Mouse (Mus musculus) stomach, embryonic 14.5 days (tissue): ENCODE measurements at regions not wholly inside any gene's neighbourhood (a gene's known extent, or its start where the extent isn't known, plus 50 kb on each side); places are given as distances from the start of the nearest gene placed in this dataset.

Experiments
- ATAC-seq: fragments of 200-750 bp; cut with Nextera tagmentation; 2 replicates; pipeline ENCODE4 v1.8.0; 2017; ENCODE audit warnings: low read depth, moderate TSS enrichment; ENCODE audit not compliant: insufficient number of reproducible peaks, insufficient read depth, low FRiP score
- H3K27ac ChIP-seq: fragments of 300-500 bp; sonication (generic); 2 replicates; pipeline ENCODE4 v1.5.1; 2014; ENCODE audit warnings: mild to moderate bottlenecking, low read length, moderate library complexity, mixed read lengths
- H3K27me3 ChIP-seq: fragments of 300-500 bp; sonication (generic); 2 replicates; pipeline ENCODE4 v1.6.1; 2014; ENCODE audit warnings: low read length, control low read depth, mixed read lengths; ENCODE audit not compliant: control insufficient read depth, insufficient read depth
- H3K36me3 ChIP-seq: fragments of 300-500 bp; sonication (generic); 2 replicates; pipeline ENCODE4 v1.6.1; 2014; ENCODE audit warnings: mild to moderate bottlenecking, control low read depth, low read length, moderate library complexity, mixed read lengths; ENCODE audit not compliant: control insufficient read depth, insufficient read depth
- H3K4me1 ChIP-seq: fragments of 300-500 bp; sonication (generic); 2 replicates; pipeline ENCODE4 v1.6.1; 2014; ENCODE audit warnings: low read length, control low read depth, mixed read lengths; ENCODE audit not compliant: control insufficient read depth, insufficient read depth
- H3K4me2 ChIP-seq: fragments of 300-500 bp; sonication (generic); replicated peaks from 2 replicates; pipeline ENCODE4 v1.6.1; 2014; ENCODE audit warnings: low read depth, low read length, control low read depth
- H3K4me3 ChIP-seq: fragments of 300-500 bp; sonication (generic); 2 replicates; pipeline ENCODE4 v1.5.1; 2014; ENCODE audit warnings: low read depth, low read length, control low read depth
- H3K9ac ChIP-seq: fragments of 300-500 bp; sonication (generic); replicated peaks from 2 replicates; pipeline ENCODE4 v1.6.1; 2014; ENCODE audit warnings: low read depth, mild to moderate bottlenecking, control low read depth, low read length, moderate library complexity, mixed read lengths
- H3K9me3 ChIP-seq: fragments of 300-500 bp; sonication (generic); 2 replicates; pipeline ENCODE4 v1.6.1; 2016; ENCODE audit warnings: low read depth, low read length, control low read depth; ENCODE audit not compliant: control insufficient read depth
- WGBS: fragments of 180-500 bp; shearing (Covaris S2); extraction: QIAGEN DNeasy Blood & Tissue Kit; methylation state at CpG from one replicate; pipeline ENCODE4 v1.1.7; 2014; 5-methylcytosine and 5-hydroxymethylcytosine counted together

DNA sequence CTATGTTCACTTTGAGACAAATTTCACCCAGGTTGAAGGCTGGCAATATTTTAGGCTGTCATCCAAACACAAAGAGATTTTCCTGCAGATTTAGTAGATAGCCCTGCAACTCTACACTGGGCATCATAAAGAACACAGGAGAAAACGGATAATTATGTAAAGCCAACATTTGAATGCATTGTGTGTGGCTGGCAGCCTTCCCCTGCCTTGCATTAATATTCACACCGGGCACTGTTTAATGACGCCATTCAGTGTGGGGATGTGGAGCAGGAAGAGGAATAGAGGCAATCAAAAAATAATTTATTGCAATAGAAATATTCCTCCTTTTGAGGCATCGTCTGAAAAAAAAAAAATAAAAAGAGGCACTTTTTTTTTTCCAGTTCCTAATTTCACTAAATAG, 105.7 kb downstream of the Samd5 start:
- Histone ChIP-seq H3K9ac (no peak overlapping the region), H3K9me3 (peaks cover 3% of the 10 kb centered on the region; the same call in 1 of the 2 replicates), H3K36me3 (no peaks in the 10 kb centered on the region), H3K27me3 (no peaks in the 10 kb centered on the region), H3K27ac (no peak overlapping the region), H3K4me2 (no peak overlapping the region), H3K4me1 (no peaks in the 10 kb centered on the region), H3K4me3 (no peak overlapping the region)
- no peak for ATAC-seq
- 53% methylated on average over 4 of the region's 4 CpGs for WGBS

DNA sequence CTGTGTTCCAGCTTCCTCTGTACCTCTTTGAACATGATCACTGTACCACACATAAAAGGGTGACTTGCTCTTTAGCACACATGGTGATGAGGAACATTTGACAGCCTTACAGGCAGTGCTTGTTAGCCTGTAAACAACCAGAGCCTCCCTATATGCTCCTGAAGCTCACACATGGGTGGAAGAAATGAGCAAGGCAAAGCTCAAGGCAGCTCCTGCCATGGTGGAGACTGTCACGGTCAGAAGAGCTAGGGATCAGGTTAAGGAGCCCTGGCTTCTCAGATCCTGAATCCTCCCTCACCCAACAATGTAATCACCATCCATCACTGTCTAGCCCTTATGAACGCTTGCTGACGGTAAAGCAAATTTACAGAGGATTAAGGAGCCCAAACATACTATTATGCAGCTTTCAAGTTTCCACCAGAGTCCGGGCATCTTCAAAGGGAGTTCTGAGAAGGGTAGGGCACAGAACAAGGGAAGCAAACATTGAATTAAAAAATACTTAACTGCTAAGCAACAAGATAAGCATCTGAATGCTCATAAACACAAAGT, 117.4 kb downstream of the Samd5 start:
- peak; percentile 87 for ATAC-seq
- WGBS = 15% methylated on average over 4 of the region's 4 CpGs
- Histone ChIP-seq H3K4me1 (peaks cover 6% of the 10 kb centered on the region), H3K4me2 (no peak overlapping the region), H3K4me3 (no peak overlapping the region), H3K27ac (peak overlapping the region; percentile 78; the same call in 1 of the 2 replicates), H3K36me3 (no peaks in the 10 kb centered on the region), H3K27me3 (no peaks in the 10 kb centered on the region), H3K9ac (no peak overlapping the region), H3K9me3 (no peaks in the 10 kb centered on the region)

DNA sequence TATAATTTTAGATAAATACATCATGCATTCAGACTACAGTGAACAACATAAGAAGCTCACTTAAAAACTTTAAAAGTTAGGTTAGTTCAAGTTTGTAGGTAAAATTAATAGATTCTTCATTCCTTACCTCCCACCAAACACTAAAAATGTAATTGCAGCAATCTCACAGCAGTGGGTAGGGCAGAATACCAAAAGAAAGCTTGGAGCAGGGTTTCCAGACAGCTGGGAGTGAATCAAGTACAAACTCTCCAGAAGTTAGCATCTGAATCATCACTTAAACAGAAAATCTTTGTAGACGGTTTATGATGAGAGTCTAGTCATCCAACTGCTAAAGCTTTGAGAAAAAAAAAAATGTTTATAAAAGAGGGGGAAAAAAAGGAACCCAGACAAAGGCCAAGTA, 117.9 kb downstream of the Samd5 start:
- no peak overlapping the region for H3K4me3 ChIP-seq
- H3K27ac ChIP-seq = peak overlapping the region; percentile 78; the same call in 1 of the 2 replicates
- 18% methylated on average over 1 of the region's 1 CpGs for WGBS
- ATAC-seq = no peak; the same call in 1 of the 2 replicates
- H3K4me2 ChIP-seq = no peak overlapping the region
- peaks cover 6% of the 10 kb centered on the region for H3K4me1 ChIP-seq
- no peaks in the 10 kb centered on the region for H3K27me3 ChIP-seq
- no peaks in the 10 kb centered on the region for H3K9me3 ChIP-seq
- H3K9ac ChIP-seq = no peak overlapping the region
- no peaks in the 10 kb centered on the region for H3K36me3 ChIP-seq

DNA sequence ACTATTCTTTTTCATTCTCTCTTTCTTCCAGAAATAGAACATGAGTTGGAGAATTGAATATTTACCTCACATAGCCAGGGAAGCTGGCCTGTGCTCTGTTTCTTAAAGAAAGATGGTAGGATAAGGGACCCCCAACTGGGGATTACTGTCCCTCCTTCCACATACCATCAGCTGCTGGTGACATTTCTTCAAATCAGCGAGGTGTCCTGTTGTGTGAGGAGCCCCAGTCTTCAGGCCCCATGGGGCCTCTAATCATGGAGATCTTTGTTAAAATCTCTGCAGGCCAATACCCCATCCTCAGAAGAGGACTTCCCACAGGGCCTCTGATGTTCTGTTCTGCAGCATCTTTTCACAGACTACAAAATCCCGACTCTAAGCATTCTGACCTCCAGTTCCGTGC, 121.1 kb downstream of the Samd5 start:
- WGBS = 56% methylated on average over 3 of the region's 3 CpGs
- H3K9ac ChIP-seq = no peak overlapping the region
- H3K27ac ChIP-seq = no peak overlapping the region
- no peak for ATAC-seq
- peaks cover 9% of the 10 kb centered on the region for H3K4me1 ChIP-seq
- H3K4me2 ChIP-seq = no peak overlapping the region
- no peak overlapping the region for H3K4me3 ChIP-seq
- no peaks in the 10 kb centered on the region for H3K9me3 ChIP-seq
- H3K36me3 ChIP-seq = no peaks in the 10 kb centered on the region
- no peaks in the 10 kb centered on the region for H3K27me3 ChIP-seq

DNA sequence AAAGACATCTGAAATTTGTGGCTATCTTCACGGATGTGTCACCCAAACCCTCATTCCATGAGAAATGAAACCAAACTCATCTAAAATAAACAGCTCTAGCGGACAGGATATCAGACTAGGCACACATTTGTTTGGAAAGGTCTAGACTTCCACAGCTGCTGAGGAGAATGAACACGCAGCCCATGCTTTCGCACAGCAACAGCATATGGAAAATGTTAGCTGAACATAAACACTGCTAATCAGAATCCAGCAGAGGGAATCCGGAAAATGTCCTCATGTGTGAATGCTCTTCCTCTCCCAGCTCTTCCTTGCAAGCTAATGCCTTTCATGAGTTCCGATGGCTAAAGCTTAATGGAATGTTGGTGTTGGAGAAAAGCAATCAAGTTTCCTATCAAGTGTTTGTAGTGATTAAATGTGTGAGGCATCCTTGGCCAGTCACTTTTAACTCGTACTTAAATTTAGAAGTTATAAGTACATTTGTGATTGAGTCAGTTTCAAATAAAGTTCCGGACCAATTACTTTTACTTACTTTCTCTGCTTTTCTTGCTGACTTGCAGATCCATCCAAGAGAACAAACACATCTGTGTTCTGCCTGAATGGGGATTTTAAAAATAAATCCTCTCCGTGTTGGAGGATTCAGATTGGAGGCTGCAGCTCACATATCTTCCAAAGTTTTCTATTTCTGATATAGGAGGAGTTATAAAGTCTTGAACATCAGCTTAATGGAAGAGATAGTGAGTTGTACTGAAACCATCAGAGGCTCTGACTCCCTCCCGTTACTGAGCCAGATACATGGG, 124.9 kb downstream of the Samd5 start:
- WGBS = 23% methylated on average over 10 of the region's 10 CpGs
- Histone ChIP-seq H3K27me3 (no peaks in the 10 kb centered on the region), H3K27ac (peak overlapping the region; percentile 80), H3K9me3 (no peaks in the 10 kb centered on the region), H3K4me3 (no peak overlapping the region), H3K4me2 (no peak overlapping the region), H3K9ac (no peak overlapping the region), H3K36me3 (no peaks in the 10 kb centered on the region), H3K4me1 (peaks cover 15% of the 10 kb centered on the region; the same call in 1 of the 2 replicates)
- peak; percentile 86; the same call in 1 of the 2 replicates for ATAC-seq

DNA sequence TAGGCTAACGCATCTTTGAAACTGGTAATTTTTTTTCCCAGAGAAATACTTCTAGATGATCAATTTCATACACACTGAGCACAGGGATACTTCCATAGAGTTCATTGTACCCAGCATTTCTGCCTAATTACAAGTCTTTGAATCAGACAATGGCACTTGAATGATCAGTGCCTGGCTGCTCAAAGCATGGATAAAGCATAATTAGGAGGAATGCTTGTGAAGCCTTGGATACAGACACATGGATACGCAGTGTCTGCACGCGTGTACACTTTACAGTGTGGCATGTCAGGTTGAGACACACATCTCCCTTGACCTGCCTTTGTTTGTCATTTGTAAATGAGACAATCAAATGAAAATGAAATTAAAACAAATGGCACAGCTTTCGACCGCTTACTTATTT, 129.2 kb downstream of the Samd5 start:
- H3K9ac ChIP-seq = no peak overlapping the region
- no peak for ATAC-seq
- H3K27ac ChIP-seq = no peak overlapping the region
- H3K36me3 ChIP-seq = no peaks in the 10 kb centered on the region
- H3K4me2 ChIP-seq = no peak overlapping the region
- H3K27me3 ChIP-seq = no peaks in the 10 kb centered on the region
- no peak overlapping the region for H3K4me3 ChIP-seq
- peaks cover 17% of the 10 kb centered on the region; the same call in 1 of the 2 replicates for H3K4me1 ChIP-seq
- WGBS = 79% methylated on average over 6 of the region's 6 CpGs
- H3K9me3 ChIP-seq = no peaks in the 10 kb centered on the region

DNA sequence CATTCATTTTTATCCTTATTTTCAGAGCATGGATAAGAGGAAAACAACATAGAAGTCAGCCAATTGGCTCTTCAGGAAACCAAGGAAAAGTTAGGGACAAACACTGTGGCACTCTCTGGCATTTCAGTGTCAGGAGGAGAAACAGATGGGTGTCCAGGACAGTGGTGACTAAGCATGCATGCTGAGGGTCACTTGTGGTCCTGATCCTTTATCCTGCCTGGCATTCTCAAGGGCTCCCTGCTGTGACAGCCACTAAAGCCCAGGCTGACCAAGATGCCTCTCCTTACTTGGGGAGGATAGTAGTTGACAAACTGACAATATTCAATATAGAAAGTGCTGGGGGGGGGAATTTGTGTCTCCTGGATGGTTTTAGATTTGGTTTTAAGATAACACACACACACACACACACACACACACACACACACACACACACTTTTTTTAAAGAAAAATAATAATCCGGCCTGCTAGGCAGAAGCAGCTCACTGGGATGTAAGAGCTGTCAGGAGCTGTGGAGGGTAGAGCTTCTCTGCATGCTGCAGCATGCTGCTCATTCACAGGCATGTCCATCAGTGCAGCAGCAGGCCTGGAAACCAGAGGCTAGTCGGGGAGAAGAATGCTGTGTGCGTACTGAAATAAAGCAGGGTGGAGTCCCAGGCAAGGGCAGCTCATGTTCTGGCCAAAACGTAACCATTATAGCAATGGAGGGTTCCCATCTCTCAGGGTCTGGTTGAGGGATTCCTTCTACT, 130.8 kb downstream of the Samd5 start:
- H3K4me3 ChIP-seq = no peak overlapping the region
- no peaks in the 10 kb centered on the region for H3K27me3 ChIP-seq
- WGBS = 30% methylated on average over 4 of the region's 4 CpGs
- peak overlapping the region; percentile 4; the same call in 1 of the 2 replicates for H3K27ac ChIP-seq
- H3K9me3 ChIP-seq = no peaks in the 10 kb centered on the region
- peaks cover 14% of the 10 kb centered on the region; the same call in 1 of the 2 replicates for H3K4me1 ChIP-seq
- no peaks in the 10 kb centered on the region for H3K36me3 ChIP-seq
- no peak overlapping the region for H3K9ac ChIP-seq
- no peak overlapping the region for H3K4me2 ChIP-seq
- ATAC-seq = no peak

DNA sequence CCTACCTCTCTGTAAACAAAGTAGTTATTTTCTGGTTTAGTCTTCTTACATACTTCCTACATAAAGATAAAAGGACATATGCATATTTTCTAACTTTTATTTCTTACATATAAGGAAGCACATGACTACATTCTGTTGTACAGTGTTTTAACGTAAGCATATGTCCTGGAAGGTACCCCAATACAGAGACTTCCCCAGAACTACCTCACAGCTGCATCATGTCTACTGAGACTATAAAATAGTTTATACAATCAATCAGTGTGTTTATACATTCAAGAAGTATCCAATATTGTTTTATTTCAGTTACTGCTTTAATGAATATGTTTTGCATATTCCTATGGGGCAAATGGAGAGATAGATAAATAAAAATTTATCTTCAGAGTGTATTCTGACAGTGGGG, 133.4 kb downstream of the Samd5 start:
- Histone ChIP-seq H3K27ac (no peak overlapping the region), H3K9ac (no peak overlapping the region), H3K4me2 (no peak overlapping the region), H3K27me3 (no peaks in the 10 kb centered on the region), H3K9me3 (no peaks in the 10 kb centered on the region), H3K36me3 (no peaks in the 10 kb centered on the region), H3K4me3 (no peak overlapping the region), H3K4me1 (peaks cover 11% of the 10 kb centered on the region; the same call in 1 of the 2 replicates)
- ATAC-seq = no peak
- WGBS = 44% methylated on average over 1 of the region's 1 CpGs
